Mouse (Mus musculus): ENCODE measurements around the gene C5ar2.
"Not testable (repeated sequence)": the region's sequence is repeated elsewhere in the genome, so short reads cannot be mapped to it uniquely, and the experiment has no call there.

C5ar2 gene

GRCm38 (mm10) chr7:16244067-16244466, at the start of gene C5ar2:
Gene C5ar2 (minus strand): TSS chr7:16244154.
- no peak for DNase-seq (ENCODE audit: extremely low spot score, low read depth, low spot score)

DNA sequence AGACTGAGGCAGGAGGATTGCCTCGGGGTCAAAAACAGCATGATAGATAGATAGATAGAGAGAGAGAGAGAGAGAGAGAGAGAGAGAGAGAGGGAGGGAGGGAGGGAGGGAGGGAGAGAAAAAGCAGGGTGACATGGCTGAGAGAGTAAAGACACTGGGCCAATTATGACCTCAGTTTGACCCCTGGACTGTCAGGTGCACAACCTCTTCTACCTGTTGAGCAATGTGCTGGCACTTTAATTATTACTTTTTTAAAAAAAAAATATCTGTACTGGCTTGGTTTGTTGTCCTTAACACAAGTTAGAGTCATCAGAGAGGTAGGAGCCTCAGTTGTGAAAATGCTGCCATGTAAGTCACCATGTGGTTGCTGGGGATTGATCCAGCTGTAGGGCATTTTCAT, 43.8 kb upstream of the C5ar2 start:
- DNase-seq (ENCODE audit: extremely low spot score, low read depth, low spot score): no peak

DNA sequence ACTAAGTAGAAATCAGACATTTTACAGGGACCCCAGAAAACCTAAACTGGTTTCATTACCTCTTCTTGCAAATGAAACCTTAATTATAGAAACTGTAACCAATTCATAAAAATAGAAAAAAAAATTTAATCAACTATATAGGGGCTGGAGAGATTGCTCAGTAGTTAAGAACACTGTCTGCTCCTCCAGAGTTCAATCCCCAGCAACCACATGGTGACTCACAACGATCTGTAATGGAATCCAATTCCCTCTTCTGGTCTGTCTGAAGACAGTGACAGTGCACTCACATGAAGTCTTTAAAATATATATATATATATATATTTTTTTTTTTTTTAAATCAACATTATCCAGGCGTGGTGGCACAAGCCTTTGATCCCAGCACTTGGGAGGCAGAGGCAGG, 43.1 kb upstream of the C5ar2 start:
- no peak for DNase-seq (ENCODE audit: extremely low spot score, low read depth, low spot score)

- DNase-seq (ENCODE audit: extremely low spot score, low read depth, low spot score): peak; percentile 92
Measured at GRCm38 (mm10) chr7:16286026-16286961, 42.3 kb upstream of the C5ar2 start, which contains the start of gene Ccdc9. Gene Ccdc9 (minus strand): TSS chr7:16286795.

DNA sequence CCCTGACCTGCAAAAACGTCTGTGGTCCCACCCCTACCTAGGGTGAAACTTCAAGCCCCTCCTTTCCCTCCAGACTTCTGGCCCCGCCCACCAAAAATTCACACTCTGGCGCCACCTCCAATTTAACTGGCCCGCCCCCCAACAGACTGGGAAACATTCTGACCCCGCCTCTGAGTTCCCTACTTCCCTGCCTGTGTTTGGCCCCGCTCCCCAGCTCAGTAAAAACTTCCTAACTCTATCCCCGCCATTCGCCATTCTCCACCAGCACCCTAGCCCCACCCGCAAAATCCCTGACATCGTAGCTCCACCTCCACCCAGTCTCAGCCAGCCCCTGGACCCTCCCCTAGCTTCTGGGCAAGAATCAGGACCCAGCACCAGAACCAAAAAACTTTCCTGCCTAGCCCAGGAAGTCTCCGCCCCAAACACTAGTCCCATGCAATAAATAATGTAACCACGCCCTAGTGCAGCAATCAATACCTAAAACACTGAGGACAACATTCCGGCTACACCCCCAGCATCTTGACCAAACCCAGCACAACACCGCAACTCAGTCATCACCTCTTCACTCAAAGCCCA, 41.6 kb upstream of the C5ar2 start:
- no peak for DNase-seq (ENCODE audit: extremely low spot score, low read depth, low spot score)

DNA sequence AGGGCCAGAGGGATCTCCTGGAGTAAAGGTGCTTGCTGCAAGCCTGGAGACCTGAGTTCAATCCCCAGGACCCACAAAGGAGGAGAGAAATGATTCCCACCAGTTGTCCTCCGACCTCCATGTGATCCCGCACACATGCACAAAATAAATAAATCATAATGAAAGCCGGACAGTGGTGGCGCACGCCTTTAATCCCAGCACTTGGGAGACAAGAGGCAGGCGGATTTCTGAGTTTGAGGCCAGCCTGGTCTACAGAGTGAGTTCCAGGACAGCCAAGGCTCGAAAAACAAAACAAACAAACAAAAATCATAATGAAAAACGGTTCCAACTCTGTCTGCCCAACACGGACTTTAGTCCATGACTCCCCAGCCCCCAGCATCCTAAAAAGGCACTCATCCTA, 41.0 kb upstream of the C5ar2 start:
- no peak for DNase-seq (ENCODE audit: extremely low spot score, low read depth, low spot score)

GRCm38 (mm10) chr7:16284001-16284400, 40.0 kb upstream of the C5ar2 start:
- no peak for DNase-seq (ENCODE audit: extremely low spot score, low read depth, low spot score)

- no peak for DNase-seq (ENCODE audit: extremely low spot score, low read depth, low spot score)
Measured at GRCm38 (mm10) chr7:16282334-16282733, 38.4 kb upstream of the C5ar2 start.

- DNase-seq (ENCODE audit: extremely low spot score, low read depth, low spot score): no peak
Measured at GRCm38 (mm10) chr7:16280721-16281120, 36.8 kb upstream of the C5ar2 start.

GRCm38 (mm10) chr7:16274922-16275890, 31.3 kb upstream of the C5ar2 start:
- DNase-seq (ENCODE audit: extremely low spot score, low read depth, low spot score): no peak

DNA sequence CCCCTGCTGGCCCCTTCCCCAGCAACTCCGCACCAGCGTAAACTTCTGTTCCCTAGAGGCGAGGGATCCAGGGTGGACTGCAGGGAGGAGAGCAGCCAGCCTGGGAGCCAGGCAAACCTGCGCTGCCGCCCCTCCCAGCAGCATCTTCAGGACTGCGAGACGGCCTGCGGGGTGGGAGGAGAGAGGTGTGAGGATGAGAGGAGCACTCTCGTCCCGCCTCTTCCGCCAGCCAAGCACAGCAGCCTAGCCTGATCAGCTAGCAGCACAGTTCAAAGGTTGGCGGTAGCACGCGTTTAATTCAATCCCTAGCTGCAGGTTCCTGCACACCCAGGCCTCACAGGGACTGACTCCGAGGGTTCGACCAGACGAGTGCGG, 29.8 kb upstream of the C5ar2 start:
- DNase-seq (ENCODE audit: extremely low spot score, low read depth, low spot score): no peak

DNA sequence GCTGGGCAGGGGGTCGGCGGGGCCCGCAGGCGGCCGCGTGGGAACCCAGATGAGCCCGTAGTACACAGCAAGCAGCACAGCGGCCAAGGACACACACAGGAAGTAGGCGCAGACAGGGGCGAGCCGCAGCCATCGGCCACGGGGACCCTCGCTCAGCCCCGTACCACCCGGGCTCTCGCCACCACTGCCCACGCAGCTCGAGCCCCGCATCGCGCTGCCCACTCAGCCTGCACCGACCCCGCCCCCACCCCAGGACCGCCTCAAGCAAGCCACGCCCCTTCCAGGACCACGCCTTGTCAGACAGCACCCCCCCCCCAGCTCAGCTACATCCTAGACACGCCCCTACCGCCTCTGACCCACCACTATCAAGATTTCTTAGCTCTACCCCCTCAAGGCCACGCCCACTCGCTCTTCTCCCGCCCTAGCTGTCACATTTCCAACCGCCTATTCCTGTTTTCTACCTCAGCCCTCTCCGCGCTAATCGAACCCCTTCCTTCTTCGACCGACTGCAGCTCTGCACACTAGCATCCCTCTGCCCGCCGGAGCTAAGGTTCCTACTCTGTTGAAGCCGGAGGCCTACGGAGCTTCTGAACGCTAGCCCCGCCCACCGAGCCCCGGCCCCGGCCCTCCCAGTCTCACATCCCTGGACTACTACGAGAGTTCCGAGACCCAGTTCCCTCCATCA, 29.3 kb upstream of the C5ar2 start, which contains the start of gene Inafm1:
TSS of gene Inafm1 (minus strand) at position 537 of the 685 bp plus-strand sequence.
- DNase-seq (ENCODE audit: extremely low spot score, low read depth, low spot score): no peak

DNA sequence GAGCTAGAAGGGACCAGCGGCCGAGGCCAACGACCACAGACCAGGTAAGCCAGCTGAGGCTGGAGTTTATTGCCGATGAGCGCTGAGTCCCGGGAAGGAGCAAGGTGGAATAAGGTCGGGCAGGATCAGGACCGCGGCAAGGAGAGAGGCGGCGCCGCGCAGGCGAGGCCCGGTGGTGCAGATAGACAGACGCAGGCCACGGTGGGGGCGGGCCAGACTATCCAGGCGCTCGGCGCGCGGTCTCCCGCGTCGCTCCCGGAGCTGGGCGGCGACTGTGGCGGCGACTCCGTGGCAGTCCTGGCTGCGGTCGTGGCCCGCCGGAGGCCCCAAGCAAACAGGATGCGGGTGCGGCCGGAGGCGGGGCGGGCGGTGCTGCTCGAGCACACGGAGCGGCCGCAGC, 28.7 kb upstream of the C5ar2 start:
- no peak for DNase-seq (ENCODE audit: extremely low spot score, low read depth, low spot score)

DNA sequence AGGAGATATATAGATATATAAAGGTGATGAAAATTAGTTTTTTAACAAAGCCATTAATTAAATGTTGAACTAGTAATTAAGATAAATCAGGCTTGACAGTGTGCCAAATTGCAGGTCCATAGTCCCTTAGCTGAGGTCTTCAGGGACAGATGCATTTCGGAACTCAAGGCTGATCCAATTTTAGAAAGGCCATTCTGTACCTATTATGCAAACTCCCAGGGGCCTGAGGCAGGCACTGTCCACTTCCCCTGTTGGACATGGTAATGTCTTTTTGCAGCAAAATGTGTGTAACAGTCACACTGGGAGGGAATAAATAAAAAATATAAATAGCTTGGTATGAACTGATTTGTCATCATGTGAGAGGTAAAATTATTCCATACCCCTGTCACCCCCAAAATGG, 27.2 kb upstream of the C5ar2 start:
- DNase-seq (ENCODE audit: extremely low spot score, low read depth, low spot score): no peak

- DNase-seq (ENCODE audit: extremely low spot score, low read depth, low spot score): not testable (repeated sequence)
Measured at GRCm38 (mm10) chr7:16266593-16266992, 22.6 kb upstream of the C5ar2 start.

- DNase-seq (ENCODE audit: extremely low spot score, low read depth, low spot score): no peak
Measured at GRCm38 (mm10) chr7:16265856-16266255, 21.9 kb upstream of the C5ar2 start.

DNA sequence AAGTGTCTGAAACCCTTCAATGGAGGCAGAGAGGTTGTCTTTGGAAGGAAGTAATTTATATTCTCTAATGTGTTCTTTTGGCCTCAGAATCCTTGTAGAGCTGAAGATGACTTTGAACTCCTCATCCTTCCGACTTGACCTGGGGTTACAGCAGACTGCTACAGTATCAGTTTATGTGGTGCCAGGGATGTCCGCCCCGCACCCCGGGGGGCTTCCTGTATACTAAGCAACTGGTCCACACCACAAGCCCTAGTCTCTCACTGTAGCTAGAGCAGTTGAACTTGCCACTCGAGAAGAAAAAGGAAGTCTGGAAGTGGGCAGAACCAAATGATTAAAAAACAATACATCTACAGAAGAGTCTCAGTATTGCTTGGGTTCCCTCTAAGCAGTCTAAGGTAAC, 19.9 kb upstream of the C5ar2 start:
- DNase-seq (ENCODE audit: extremely low spot score, low read depth, low spot score): no peak

DNA sequence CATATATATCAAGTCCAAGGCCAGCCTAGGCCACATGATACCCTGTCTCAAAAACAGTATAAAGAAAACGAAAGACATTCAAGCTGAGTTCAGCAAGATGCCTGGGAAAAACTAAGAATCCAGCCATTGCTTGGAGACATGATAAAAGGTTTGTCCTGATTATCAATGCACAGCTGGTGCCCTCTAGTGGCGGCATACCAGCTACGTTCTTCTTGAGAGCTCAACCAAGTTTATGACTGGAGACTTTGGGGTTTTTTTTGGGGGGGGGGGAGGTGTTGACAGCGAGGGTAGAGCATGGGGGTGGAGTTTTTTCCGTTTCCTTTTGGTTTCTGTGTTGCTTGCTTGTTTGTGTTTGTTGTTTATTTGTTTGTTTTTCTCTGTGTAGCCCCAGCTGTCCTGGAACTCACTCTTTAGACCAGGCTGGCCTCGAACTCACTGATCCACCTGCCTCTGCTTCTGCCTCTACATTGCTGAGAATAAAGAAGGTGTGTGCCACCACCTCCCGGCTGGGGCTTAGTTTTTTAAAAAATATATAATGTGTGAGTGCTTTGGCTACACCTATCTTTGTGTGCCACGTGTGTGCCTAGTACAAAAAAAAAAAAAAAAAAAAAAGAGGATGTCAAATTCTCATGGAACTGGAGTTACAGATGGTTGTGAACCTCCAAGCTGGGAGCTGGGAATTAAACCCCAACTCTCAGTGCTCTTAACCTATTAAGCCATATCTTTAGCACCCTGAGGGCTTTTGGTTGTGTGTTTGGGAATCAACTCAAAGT, 19.2 kb upstream of the C5ar2 start:
- peak; percentile 37 for DNase-seq (ENCODE audit: extremely low spot score, low read depth, low spot score)

DNA sequence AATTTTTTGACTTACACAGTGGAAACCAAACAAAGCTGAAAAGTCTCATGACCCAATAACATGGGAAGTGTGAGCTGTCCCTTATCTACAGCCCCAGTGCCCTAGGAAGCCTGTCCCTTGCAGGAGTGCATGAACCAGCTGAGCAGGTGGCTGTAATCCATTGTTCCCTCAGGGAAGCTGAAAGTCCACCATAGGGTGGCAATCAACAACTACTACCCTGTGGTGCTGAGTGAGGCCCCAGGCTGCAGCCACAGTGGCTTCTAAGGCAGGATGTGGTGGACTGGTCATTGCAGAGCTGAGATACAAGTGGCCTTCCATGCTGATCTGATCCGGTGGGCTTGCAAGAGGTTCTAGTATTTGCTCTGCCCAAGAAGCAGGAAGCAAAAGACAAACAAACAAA, 17.1 kb upstream of the C5ar2 start:
- no peak for DNase-seq (ENCODE audit: extremely low spot score, low read depth, low spot score)

- DNase-seq (ENCODE audit: extremely low spot score, low read depth, low spot score): no peak
Measured at GRCm38 (mm10) chr7:16259110-16259590, 15.2 kb upstream of the C5ar2 start, which contains the start of gene C5ar1. Gene C5ar1 (minus strand): TSS chr7:16259540.
